Mouse (Mus musculus): ENCODE results near the gene Chd3.

DNA sequence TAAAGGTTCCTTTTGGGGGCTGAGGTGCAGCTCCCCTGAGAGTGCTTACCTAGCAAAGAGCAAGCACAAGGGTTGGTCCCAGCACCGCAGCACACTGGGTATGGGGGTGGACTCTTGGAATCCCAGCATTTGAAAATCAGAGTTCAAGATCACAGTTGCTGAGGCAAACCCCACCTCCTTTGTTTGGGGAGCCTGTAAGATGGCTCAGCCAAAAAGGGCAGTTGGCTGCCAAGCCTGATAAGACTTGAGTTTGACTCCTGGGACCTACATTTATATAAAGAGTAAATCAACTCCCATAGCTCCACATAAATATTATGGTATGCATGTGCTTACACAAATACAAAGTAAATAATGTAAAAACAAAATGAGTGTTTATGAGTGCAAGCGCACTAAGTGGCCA is 63.2 kb downstream of the Chd3 start:
- TF ChIP-seq CTCF (IDR thresholded peaks at IDR 0.05; ENCODE audit: low read depth) (no peak), EP300 (IDR thresholded peaks at IDR 0.05; ENCODE audit: low read depth) (no peak)

Measured in heart, postnatal 0 days (tissue).